Mouse (Mus musculus) intestine, embryonic 14.5 days (tissue): ENCODE measurements around the gene Gramd4. TPM values are rescaled to one million over a fixed set of nuclear protein-coding genes. Genes with fewer than 3 reads are reported as not detected.

ENCODE experiments used
- ATAC-seq: fragments of 200-750 bp; cut with Nextera tagmentation; replicated peaks from 2 replicates; pipeline ENCODE4 v1.8.0; 2017; ENCODE audit warnings: low read depth, moderate number of reproducible peaks, moderate TSS enrichment, moderate library complexity; ENCODE audit not compliant: low FRiP score, low TSS enrichment
- DNase-seq: peaks from one replicate; pipeline ENCODE4 v3.0.0-alpha.2; 2018; ENCODE audit warnings: low spot score
- H3K27ac ChIP-seq: fragments of 300-500 bp; sonication (generic); 2 replicates; pipeline ENCODE4 v1.5.1; 2014; ENCODE audit warnings: low read depth, mild to moderate bottlenecking, control low read depth
- H3K27me3 ChIP-seq: fragments of 300-500 bp; sonication (generic); replicated peaks from 2 replicates; pipeline ENCODE4 v1.6.1; 2014; ENCODE audit warnings: low read length, control low read depth; ENCODE audit not compliant: control insufficient read depth, insufficient read depth
- H3K36me3 ChIP-seq: fragments of 300-500 bp; sonication (generic); 2 replicates; pipeline ENCODE4 v1.6.1; 2014; ENCODE audit warnings: low read length, control low read depth; ENCODE audit not compliant: control insufficient read depth, insufficient read depth
- H3K4me1 ChIP-seq: fragments of 300-500 bp; sonication (generic); replicated peaks from 2 replicates; pipeline ENCODE4 v1.6.1; 2014; ENCODE audit warnings: low read length, control low read depth, mixed read lengths; ENCODE audit not compliant: control insufficient read depth, insufficient read depth
- H3K4me2 ChIP-seq: fragments of 300-500 bp; sonication (generic); 2 replicates; pipeline ENCODE4 v1.6.1; 2014; ENCODE audit warnings: low read length
- H3K4me3 ChIP-seq: fragments of 300-500 bp; sonication (generic); 2 replicates; pipeline ENCODE4 v1.5.1; 2014; ENCODE audit warnings: low read depth, low read length, control low read depth, mixed read lengths
- H3K9ac ChIP-seq: fragments of 300-500 bp; sonication (generic); 2 replicates; pipeline ENCODE4 v1.6.1; 2014; ENCODE audit warnings: mild to moderate bottlenecking, low read length
- H3K9me3 ChIP-seq: fragments of 300-500 bp; sonication (generic); 2 replicates; pipeline ENCODE4 v1.6.1; 2016; ENCODE audit warnings: low read length, control low read depth; ENCODE audit not compliant: control insufficient read depth
- WGBS: fragments of 180-500 bp; shearing (Covaris S2); extraction: QIAGEN DNeasy Blood & Tissue Kit; methylation state at CpG from one replicate; pipeline ENCODE4 v1.1.7; 2014; 5-methylcytosine and 5-hydroxymethylcytosine counted together
- polyA plus RNA-seq: library from polyadenylated mRNA; unstranded; fragments of >200 nt; fragmentation: Nextera tagmentation; extraction: Ambion mirVana; gene quantifications from 2 replicates; pipeline ENCODE4 v1.2.1, GENCODE M21; 2014

Gramd4 gene
- polyA plus RNA-seq, 1 experiment from 2014 or later = 8.1 TPM

DNA sequence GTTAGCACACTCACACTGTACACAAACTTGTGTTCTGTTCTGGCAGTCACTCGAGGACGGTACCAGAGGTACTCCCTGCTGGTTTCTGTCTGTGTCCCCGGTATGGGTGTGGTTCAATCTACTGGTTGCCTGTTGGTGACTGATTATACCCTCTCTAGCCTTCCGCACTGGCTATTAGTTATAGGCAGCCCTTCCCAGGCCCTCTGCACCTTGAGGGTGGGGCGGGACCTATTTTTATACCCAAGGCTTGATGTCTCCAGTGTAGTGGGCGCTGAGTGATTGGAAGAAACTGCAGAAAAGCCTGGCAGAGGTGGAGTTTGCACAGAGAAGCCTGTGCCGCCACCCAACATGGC is 47.8 kb downstream of the Gramd4 start:
- Histone ChIP-seq H3K4me2 (no peak overlapping the region), H3K27ac (no peak overlapping the region), H3K9me3 (no peaks in the 10 kb centered on the region), H3K4me1 (0 out of 2 replicates have a peak, but pooled peaks cover 2% of the 10 kb centered on the region), H3K27me3 (no peaks in the 10 kb centered on the region), H3K4me3 (no peak overlapping the region), H3K36me3 (no peaks in the 10 kb centered on the region), H3K9ac (no peak overlapping the region)
- ATAC-seq (no peak), DNase-seq (no peak)
- 86% methylated on average over 7 of the region's 7 CpGs for WGBS

DNA sequence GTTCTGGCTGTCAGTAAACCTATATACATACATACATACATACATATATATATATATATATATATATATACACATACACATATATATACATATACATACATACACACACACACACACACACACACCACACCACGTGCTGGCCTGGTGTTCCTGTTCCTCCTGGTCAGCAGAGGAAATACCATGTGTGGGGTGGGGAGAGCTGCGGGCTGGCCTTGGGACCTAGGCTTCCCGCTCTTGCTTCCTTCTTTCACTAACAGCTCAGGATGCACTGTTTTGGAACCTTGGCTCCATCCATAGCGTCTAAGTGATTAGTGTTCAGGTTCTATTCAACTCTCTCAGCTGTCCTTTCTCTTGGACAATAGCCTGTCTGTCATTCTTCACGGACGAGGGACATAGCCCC is 48.3 kb downstream of the Gramd4 start:
- no peak overlapping the region for H3K27ac ChIP-seq
- no peaks in the 10 kb centered on the region for H3K9me3 ChIP-seq

DNA sequence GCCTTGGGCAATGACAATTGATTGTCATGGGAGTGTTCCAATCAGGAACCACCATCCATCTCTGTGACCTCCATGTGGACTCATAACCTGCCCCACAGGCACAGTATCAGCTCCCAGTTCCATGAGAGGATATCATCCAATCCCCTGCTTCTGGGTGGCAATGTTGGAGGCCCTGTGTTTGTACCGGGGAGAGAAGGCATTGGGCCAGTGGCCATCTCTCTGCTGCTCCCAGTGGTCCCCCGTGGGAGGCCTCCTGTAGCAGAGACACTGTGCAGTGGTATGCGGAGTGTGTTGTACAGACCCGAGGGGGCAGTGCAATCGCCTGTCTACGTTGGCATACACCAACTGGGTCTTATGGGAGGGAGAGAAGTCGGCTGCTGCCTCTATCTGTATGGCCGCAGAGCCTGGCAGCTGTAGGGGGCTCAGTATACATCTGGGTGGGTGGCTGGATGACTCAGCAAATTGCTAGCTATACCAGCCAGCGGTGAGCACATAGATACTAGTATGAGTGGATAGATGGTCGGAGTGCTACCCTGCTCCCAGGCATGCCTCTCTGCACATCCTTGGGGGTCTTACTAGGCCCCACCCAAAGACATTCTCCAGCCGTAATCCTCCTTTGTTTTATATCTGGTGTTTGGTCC is 50.5 kb downstream of the Gramd4 start:
- peaks cover 9% of the 10 kb centered on the region; the same call in 1 of the 2 replicates for H3K4me1 ChIP-seq
- WGBS = 76% methylated on average over 11 of the region's 11 CpGs
- DNase-seq (no peak), ATAC-seq (0 out of 2 replicates have a peak, but pooled peaks have one; percentile 18)
- no peaks in the 10 kb centered on the region for H3K36me3 ChIP-seq
- no peak overlapping the region for H3K9ac ChIP-seq
- H3K27me3 ChIP-seq = no peaks in the 10 kb centered on the region
- no peak overlapping the region for H3K27ac ChIP-seq
- H3K4me2 ChIP-seq = no peak overlapping the region
- H3K4me3 ChIP-seq = no peak overlapping the region
- no peaks in the 10 kb centered on the region for H3K9me3 ChIP-seq

More for the DNA sequence above, 48.3 kb downstream of the Gramd4 start:
- Histone ChIP-seq H3K36me3 (no peaks in the 10 kb centered on the region), H3K4me3 (no peak overlapping the region), H3K4me2 (no peak overlapping the region), H3K4me1 (0 out of 2 replicates have a peak, but pooled peaks cover 2% of the 10 kb centered on the region), H3K9ac (no peak overlapping the region), H3K27me3 (no peaks in the 10 kb centered on the region)
- no peak for DNase-seq
- WGBS = 79% methylated on average over 6 of the region's 6 CpGs
- ATAC-seq = no peak

DNA sequence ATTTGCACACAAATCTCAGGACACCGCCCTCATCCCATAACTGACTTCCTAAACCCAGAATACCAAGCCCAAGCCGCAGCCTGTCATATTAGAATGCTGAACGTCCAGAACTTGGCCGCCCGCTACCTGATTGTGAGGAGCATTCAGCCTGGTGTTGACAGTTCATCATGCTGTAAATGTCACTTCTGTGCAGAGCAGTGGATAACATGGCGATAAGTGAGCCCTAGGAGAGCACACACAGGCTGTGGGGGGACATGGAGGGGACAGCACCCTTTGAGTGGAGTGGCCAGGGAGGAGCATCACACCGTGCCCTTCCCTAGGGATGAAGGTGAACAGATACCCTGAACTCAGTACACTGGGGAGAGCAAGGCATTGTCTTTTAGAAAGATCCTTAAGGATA is 51.8 kb downstream of the Gramd4 start:
- no peak for DNase-seq
- Histone ChIP-seq H3K27me3 (no peaks in the 10 kb centered on the region), H3K4me2 (no peak overlapping the region), H3K9me3 (no peaks in the 10 kb centered on the region), H3K9ac (no peak overlapping the region), H3K4me3 (no peak overlapping the region), H3K36me3 (no peaks in the 10 kb centered on the region), H3K4me1 (peaks cover 14% of the 10 kb centered on the region), H3K27ac (no peak overlapping the region)
- WGBS = 80% methylated on average over 7 of the region's 7 CpGs
- no peak for ATAC-seq

DNA sequence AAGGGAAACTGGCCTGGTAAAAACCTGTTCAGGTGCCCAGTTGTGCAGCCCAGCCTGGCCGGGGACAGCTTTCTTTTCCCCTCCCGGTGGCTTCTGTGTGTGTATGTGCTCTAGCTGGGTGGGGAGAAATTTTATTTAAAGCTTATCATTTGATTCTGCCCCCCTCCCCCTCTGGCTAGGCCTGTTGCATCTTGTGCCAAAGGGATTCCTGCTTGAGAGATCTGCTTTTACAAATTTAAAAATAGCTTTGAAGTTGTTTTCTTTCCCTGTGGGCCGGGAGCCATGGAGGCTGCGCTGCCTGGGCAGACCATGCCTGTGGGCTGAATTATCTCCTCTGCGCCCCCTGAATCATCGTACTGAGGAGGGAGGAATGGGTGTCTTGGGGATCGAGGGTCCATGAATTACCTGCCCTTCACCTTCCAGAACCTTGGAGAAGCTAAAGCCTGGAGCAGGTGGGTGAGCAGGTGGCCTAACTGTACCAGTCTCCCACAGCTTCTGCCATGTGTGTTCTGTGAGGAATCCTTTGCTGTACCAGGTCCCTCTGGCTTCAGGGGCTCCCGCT is 52.2 kb downstream of the Gramd4 start:
- 83% methylated on average over 8 of the region's 8 CpGs for WGBS
- Histone ChIP-seq H3K4me3 (no peak overlapping the region), H3K4me2 (no peak overlapping the region), H3K9ac (no peak overlapping the region), H3K36me3 (no peaks in the 10 kb centered on the region), H3K9me3 (no peaks in the 10 kb centered on the region), H3K27ac (no peak overlapping the region), H3K27me3 (no peaks in the 10 kb centered on the region), H3K4me1 (peaks cover 14% of the 10 kb centered on the region)
- ATAC-seq (no peak), DNase-seq (no peak)

DNA sequence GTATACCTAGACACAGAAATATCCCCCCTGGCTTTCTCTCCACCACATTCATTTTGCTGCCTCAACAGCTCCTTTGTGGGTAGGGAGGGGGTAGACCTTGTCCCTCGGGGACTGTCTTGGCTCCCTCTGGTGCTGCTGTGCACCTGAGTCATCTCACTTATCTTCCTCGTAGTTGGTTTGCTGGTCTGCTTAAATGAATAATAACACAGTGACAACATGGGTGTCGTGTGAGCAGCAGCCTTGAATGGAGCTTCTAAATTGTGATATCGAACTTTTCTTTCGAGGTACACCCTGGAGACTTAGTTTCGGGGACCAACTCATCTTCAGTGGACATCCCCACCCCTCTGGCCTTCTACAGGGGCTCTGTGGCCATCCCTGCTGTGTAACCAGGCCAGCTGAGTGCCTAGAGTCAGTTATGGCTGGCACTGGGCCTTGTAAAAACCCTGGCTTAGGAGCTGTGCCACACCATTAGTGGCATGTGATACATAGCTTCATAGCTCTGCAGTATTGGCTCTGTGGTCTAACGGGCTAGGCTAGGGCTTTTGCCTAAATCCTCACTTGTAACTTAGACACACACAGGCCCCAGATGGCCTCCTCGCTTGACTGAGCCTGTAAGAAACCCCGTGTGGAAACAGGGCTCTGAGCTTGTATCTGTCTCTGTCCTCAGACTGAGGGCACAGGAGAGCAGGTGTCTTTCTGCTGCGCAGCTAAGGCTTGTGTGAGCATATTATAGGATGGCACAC is 53.0 kb downstream of the Gramd4 start:
- WGBS = 86% methylated on average over 10 of the region's 10 CpGs
- Histone ChIP-seq H3K9me3 (no peaks in the 10 kb centered on the region), H3K4me3 (no peak overlapping the region), H3K9ac (no peak overlapping the region), H3K4me1 (peaks cover 14% of the 10 kb centered on the region), H3K36me3 (no peaks in the 10 kb centered on the region), H3K4me2 (no peak overlapping the region), H3K27me3 (no peaks in the 10 kb centered on the region), H3K27ac (no peak overlapping the region)
- no peak for DNase-seq
- ATAC-seq = no peak

DNA sequence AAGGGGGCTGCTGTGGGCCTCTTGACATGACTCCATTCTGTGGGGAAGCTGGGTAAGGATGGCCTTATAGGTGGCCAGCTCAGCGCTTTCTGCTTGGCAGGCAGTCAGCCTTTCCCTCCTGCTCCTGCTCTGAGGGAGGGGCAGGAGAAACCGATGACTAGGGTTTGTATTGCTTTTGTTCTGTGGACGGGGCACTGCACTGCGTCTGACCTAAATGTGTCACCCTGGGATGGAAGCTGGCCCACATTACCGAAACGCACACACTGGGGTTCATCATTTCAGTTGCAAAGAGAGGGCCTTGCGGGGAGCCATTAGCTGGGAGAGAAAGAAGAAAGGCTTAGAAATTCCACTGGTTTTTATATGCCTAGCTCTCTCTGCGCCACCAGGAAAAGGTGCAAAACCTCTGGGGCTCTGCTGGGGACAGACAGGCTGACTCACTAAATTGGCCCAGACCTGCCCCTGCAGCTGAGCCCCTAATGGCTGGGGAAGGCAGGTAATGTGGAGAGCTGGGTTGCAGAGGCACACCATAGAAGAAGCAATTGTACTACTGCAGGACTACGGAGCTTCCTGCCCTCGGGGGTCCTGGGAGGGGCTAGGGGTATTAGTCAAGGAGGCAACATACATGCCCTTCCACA is 55.3 kb downstream of the Gramd4 start:
- no peak overlapping the region for H3K4me2 ChIP-seq
- WGBS = 25% methylated on average over 10 of the region's 10 CpGs
- no peak overlapping the region for H3K27ac ChIP-seq
- DNase-seq = no peak
- ATAC-seq = no peak
- H3K36me3 ChIP-seq = no peaks in the 10 kb centered on the region
- no peak overlapping the region for H3K4me3 ChIP-seq
- no peaks in the 10 kb centered on the region for H3K9me3 ChIP-seq
- no peak overlapping the region for H3K9ac ChIP-seq
- no peaks in the 10 kb centered on the region for H3K27me3 ChIP-seq
- peaks cover 13% of the 10 kb centered on the region for H3K4me1 ChIP-seq

DNA sequence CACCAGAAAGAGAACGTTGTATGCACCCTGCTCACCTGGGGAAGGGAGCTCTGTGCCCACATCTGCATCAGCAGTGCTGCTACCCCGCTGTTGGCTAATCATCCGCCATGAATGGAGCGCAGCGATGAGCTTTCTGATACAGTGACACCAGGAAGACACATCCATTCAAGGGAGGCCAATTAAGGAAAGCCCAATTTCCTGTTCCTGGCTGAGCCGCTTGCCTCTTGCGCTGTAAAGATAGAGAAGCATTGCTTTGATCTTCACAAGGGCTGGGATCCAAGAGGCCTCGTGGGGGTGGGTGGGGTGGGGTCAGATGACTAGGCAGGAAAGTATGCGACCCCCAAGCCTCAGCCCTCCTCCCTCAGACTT is 55.8 kb downstream of the Gramd4 start:
- 16% methylated on average over 9 of the region's 9 CpGs for WGBS
- no peaks in the 10 kb centered on the region for H3K36me3 ChIP-seq
- H3K9me3 ChIP-seq = no peaks in the 10 kb centered on the region
- H3K27me3 ChIP-seq = no peaks in the 10 kb centered on the region
- no peak for DNase-seq
- H3K4me1 ChIP-seq = peaks cover 17% of the 10 kb centered on the region
- no peak for ATAC-seq
- H3K27ac ChIP-seq = no peak overlapping the region
- no peak overlapping the region for H3K4me2 ChIP-seq
- H3K9ac ChIP-seq = no peak overlapping the region
- no peak overlapping the region for H3K4me3 ChIP-seq
